Mouse (Mus musculus): Measurements from ENCODE around the gene Fgfr2.

The Fgfr2 gene

DNA sequence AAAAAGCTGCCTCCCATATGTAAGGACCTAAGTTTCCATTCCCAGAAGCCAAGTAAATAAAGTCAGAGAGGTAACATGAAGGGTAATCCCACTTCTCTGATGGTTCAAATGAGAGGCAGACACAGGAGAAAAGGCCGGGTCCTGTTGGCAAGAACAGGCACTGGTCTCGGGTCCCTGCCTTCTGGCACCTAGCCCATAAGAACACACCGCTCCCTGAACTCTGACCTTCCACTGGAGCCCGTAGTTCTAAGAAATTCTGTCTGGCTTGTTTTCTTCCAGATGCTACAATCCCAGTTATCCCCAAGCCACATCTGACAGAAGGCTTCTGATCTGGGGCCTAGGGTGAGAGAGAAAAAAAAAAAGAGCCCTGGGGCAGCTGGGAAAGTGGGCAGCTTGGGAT is 34.7 kb downstream of the Fgfr2 start:
- no peak for DNase-seq (ENCODE audit: low read depth, low spot score)

GRCm38 (mm10) chr7:133085408-133085807 is 37.7 kb downstream of the Fgfr2 start:
- no peak for DNase-seq (ENCODE audit: low read depth, low spot score)

GRCm38 (mm10) chr7:133083936-133084614 is 39.1 kb downstream of the Fgfr2 start:
- no peak for DNase-seq (ENCODE audit: low read depth, low spot score)

GRCm38 (mm10) chr7:133078929-133079328 is 44.2 kb downstream of the Fgfr2 start:
- DNase-seq (ENCODE audit: low read depth, low spot score) = peak; percentile 82

DNA sequence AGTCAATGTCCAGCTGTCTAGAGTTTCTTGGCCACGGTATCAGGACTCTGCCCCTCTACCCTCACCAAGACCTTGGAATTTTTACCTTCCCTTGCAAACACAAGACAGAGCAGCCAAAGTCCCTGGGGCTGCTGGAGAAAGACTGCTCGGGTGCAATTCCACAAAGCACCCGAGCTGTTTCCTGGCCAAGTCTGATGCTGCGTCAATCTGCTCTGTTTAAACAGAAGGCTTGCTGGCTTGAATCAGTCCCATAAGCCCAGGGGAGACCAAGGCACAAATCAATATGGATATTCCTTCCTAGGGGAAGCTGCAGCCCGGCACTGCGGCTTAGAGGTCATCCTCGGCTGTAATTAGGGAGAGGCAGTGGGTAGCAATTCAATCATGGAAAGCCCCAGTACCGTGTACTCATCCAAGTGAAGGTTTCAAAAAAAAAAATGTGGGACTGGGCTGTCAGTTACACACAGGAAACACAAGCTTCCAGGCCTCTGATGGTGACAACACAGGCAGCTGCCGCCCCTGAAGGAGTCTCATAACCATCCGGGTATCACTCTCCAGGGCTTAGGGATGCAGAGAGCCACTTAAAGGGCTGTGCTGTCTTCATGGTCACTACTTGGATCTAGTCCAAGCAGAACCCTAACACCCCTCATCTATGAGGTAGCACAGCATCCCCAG is 48.6 kb downstream of the Fgfr2 start:
- DNase-seq (ENCODE audit: low read depth, low spot score) = no peak

DNA sequence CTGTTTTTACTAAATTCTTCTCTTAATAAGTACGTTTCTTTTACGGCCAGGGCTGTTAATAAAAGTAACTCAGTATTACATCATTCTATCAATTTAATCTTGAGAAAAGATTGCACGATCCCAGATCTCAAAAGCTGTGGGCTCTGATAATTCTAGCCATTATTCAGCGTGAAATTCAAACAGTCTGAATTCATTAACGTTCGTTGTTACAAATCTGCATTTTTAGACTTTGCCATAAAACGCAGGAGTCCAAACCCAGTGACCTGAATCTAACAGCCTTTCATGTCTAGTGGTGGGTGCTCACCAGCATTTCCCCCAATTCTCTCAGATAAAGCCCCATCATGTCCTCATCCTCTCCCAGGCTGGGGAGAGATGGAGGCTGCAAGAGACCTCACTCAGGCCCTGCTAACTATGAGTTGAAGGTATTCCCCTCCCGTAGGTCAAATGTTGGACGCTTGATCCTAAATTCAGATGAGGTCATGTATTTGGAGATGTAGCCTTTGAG is 50.0 kb downstream of the Fgfr2 start:
- no peak for DNase-seq (ENCODE audit: low read depth, low spot score)

- no peak for DNase-seq (ENCODE audit: low read depth, low spot score)
Measured at GRCm38 (mm10) chr7:133072535-133072934, 50.6 kb downstream of the Fgfr2 start.

DNA sequence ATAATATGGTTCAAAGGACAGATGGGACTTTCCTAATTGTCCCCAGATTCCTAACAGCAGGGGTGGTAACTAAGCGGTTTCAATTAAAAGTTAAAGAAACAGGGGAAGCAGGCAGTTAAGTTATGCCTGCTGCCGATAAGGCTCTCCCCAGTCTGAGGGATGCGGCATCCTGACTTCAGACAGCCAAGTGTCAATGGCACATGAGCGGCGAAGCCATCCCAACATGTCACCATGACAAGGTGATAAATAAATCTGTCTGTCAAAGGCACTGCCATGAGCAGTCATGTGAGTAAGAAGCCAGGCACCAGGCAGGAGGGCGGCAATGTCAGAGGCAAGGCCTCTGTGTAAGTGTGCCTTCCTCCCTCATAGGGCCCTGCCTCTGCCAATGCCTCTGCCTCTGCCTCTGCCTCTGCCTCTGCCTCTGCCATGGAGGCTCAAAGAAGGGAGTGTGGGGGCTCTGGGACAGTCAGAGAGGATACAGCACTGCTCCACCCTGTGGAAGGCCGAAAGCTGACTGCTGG is 55.8 kb downstream of the Fgfr2 start:
- no peak for DNase-seq (ENCODE audit: low read depth, low spot score)

GRCm38 (mm10) chr7:133066776-133067175 is 56.4 kb downstream of the Fgfr2 start:
- DNase-seq (ENCODE audit: low read depth, low spot score) = no peak

DNA sequence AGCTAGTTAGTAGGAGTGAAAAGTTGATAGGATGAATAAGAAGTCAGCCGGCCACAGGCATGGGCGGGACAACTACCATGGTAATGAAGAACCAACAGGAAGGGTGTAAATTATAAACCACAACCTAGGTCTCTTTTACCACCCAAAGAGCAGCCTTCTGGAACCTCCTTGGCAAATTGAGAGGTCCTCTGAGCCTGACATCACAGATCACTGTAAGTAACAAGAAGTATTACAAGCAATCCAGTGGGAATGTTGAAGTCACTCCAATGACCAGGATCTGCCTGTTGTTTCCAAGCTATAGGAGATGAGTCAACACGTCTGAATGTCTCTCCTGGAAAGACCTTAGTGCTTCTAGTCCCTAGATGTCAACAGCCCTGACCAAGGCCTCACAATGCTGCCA is 61.1 kb downstream of the Fgfr2 start:
- no peak for DNase-seq (ENCODE audit: low read depth, low spot score)

GRCm38 (mm10) chr7:133060170-133060569 is 63.0 kb downstream of the Fgfr2 start:
- DNase-seq (ENCODE audit: low read depth, low spot score) = no peak

GRCm38 (mm10) chr7:133059517-133060104 is 63.5 kb downstream of the Fgfr2 start:
- DNase-seq (ENCODE audit: low read depth, low spot score) = no peak

- DNase-seq (ENCODE audit: low read depth, low spot score) = no peak
Measured at GRCm38 (mm10) chr7:133059150-133059509, 64.0 kb downstream of the Fgfr2 start.

DNA sequence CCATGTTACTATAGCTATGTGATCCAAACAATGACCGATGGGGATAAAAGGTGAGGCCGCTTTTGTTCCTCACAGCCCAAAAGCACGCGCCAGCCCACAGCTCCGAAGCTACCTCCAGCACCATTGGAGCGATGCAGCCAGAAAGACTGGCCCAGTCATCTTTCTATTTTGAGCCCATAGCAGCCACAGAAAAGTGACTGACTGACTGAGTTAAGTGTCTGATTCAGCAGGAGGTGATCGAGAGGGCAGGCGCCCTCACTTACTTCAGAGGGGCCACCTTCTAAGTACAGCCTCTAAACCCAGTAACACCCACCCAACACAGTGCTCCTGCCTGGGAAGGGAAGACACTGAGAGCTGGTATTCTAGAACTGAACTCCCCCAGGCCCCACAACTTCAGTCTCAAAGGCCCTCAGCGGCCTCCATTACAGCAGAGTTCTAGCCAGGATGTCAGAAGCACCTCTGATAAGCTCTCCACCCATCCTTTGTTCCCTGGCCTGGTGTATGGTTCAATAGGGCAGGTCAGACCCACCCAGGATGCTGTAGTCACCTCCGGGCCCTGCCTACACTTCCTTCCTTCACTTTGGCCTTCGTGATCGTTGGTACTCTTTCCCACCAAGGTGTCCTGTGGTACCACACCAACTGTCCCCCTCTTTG is 64.5 kb downstream of the Fgfr2 start:
- DNase-seq (ENCODE audit: low read depth, low spot score) = peak; percentile 43

DNA sequence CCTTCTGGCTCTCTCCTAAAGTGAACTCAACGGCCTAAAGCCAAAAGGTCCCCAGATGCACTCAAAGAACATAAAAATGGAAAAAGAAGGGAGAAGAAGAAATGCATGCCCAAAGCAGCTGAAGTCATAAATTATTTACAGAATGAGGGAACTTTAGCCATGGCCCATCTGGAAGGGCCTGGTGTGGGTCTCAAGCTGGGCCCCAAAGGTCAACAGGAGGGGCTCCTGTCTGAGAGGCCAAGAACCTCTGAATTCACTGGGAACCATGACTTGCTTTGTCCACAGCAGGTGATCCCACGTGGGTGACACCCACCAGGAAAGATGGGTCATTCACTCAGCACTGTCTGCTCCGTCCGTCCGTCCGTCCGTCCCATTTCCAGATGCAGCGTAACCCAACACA is 66.2 kb downstream of the Fgfr2 start:
- DNase-seq (ENCODE audit: low read depth, low spot score) = no peak

DNA sequence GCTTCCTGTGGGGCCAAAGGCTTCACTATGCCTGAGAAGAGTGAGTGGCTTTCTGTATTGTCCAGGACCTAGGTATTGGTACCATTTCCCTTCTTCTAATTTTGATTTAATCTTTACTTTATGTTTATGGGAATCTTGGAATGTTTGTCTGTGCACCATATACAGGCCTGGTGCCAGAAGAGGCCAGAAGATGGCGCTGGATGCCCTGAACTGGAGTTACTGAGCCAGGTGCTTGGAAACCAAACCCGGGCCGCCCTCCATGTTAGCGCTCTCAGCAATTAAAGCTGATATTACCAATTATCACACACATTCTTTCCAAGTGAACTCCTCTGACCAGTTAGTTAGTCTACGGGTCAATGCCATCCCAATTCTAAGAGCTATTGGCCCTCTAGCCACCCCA is 68.7 kb downstream of the Fgfr2 start:
- DNase-seq (ENCODE audit: low read depth, low spot score) = peak; percentile 56

GRCm38 (mm10) chr7:133053757-133054156 is 69.4 kb downstream of the Fgfr2 start:
- DNase-seq (ENCODE audit: low read depth, low spot score) = no peak

DNA sequence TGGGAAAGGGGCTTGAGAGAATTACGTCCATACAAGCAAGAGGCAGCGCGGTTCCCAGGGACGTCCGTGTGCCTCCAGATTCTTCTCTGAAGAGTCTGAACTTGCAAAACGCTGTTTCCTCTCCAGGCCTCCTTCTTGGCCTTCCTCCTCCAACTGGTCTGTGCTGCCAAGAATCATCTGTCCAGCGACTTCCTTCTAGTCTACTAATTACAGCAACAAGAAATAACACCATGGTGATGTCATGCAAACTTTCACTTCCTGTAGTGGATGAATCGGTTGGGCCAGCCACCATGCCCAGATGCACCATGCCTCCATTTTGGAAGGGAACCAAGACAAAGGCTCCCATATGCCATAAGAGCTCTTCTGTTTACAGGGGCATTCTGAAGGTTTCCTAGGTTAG is 70.3 kb downstream of the Fgfr2 start:
- DNase-seq (ENCODE audit: low read depth, low spot score) = no peak

DNA sequence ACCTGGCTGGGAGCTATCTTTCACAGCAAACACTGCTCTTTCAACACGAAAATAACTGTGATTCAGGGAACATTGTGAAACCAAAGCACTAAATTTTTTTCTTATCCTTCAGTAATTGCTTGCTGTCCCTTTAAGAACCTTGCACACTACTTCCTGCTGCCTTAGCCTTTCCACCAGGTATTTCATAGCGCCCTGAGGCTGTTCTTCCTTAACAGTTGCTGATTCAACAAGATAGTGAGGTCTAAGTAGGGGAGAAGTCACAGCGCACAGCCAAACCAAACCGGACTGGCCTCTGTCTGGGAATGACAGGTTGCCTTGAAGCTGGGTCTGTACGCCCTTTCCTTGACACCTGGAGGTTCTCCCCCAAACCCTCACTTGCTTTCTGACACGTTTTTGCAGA is 72.5 kb downstream of the Fgfr2 start:
- peak; percentile 45 for DNase-seq (ENCODE audit: low read depth, low spot score)

GRCm38 (mm10) chr7:133048085-133048630 is 75.0 kb downstream of the Fgfr2 start:
- DNase-seq (ENCODE audit: low read depth, low spot score) = no peak

GRCm38 (mm10) chr7:133047287-133047686 is 75.9 kb downstream of the Fgfr2 start:
- DNase-seq (ENCODE audit: low read depth, low spot score) = no peak

DNA sequence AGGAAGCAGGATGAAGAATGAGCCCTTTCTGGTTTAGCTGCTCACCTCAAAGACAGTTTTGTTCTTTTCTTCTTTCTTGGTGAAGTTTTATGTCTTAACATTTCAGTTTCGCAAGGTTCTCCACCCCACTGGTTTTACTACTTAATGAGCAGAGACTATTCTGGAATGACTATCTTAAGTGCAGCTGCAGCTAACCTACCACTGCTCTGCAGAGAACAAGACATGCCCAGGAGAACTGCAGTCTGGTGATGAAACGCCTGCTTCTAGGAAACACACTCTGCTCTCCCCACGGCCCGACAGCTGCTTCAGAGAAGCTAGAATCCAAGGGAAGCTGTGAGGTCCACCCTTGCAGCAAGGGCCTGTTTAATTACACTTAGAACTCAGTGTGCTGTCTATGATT is 78.4 kb downstream of the Fgfr2 start:
- DNase-seq (ENCODE audit: low read depth, low spot score) = no peak

Measured in ZHBTc4 (cell line).